Mouse (Mus musculus) gastrocnemius, adult 2 months (tissue): ENCODE measurements around the gene Ctnna2. TPM values are rescaled to one million over a fixed set of nuclear protein-coding genes. Genes with fewer than 3 reads are reported as not detected.

Source experiments
- DNase-seq: peaks from one replicate; pipeline ENCODE4 v3.0.0; 2022
- H3K27ac ChIP-seq: fragments of 200-600 bp; 2 replicates; pipeline ENCODE4 v1.8.1; 2022; ENCODE audit warnings: mild to moderate bottlenecking
- H3K4me3 ChIP-seq: fragments of 200-600 bp; 2 replicates; pipeline ENCODE4 v1.8.1; 2022; ENCODE audit warnings: mild to moderate bottlenecking, moderate library complexity
- CTCF ChIP-seq: fragments of 200-600 bp; IDR thresholded peaks from 2 replicates; pipeline ENCODE4 v1.8.1; 2022; ENCODE audit warnings: antibody characterized with exemption, mild to moderate bottlenecking, moderate library complexity
- intact Hi-C: fragments of 180-260 bp; cut with DNase I; formaldehyde crosslinking; loops from one replicate; pipeline ENCODE4 v1.15.1; 2025
- total RNA-seq, 2 experiments: library from RNA; stranded (reverse); gene quantifications; 2 replicates each; pipeline ENCODE4 v1.2.3; 2021

Gene Ctnna2
- total RNA-seq, 2 experiments from 2014 or later, result not detected

DNA sequence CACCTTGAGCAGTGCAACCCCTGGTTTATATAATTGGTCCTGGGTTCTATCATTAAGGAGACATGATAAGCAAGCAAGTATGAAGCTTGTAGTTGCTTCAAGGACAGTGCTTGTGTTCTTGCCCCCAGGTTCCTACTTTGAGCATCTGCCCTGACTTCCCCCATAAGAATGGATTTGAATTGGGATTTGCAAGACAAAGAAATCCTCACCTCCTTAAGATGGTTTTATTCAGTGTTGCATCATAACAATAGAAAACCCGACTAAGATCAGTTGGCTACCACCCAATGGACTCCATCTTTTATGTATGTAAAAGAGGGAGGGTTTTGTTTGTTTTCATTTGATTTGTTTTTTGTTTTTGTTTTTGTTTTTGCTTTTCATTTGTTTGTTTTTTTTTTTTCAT lies 1005.2 kb downstream of the Ctnna2 start:
- no peak for DNase-seq
- TF ChIP-seq CTCF, result no peak
- no peak overlapping the region for H3K27ac ChIP-seq
- H3K4me3 ChIP-seq, result no peak overlapping the region
- intact Hi-C loops, result no loop called here

DNA sequence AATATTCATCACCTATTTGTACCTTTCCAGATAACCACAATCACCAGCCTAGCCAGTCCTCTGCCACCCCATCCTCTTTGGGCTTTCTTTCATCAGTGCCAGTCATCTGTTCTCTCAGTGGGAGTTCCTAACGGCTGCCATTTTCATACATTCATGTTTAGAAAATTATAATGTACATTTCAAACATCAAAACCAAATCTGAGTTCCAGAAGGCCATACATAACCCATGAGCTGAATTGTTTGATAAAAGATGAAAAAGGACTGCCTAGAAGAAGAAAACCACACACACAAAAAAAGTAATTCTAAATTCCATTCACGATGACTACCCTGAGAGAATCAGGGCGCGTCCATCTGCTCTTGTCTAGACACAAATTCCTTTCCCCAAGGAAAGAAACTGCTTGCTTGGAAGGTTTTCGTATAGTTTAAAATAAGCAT lies 1014.5 kb downstream of the Ctnna2 start:
- intact Hi-C loops, result no loop called here
- no peak for TF ChIP-seq CTCF
- no peak for DNase-seq
- Histone ChIP-seq H3K27ac (no peak overlapping the region), H3K4me3 (no peak overlapping the region)

DNA sequence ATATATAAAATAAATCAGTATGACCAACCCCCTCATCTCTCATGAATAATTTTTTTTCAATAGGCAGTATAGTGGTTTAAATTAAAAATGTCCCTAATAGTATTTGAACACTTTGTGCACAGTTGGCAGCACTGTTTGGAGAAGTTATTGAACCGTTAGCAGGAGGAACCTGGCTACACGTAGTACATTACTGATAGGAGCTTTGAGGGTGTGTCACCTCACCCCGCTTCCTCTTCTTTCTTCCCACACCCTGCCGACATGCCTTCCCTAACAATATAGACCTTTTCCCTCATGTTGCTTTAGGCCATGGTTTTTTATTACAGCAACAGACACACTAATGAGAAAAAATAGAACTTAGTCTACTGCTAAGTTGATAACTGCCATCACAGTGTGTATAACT lies 1071.4 kb downstream of the Ctnna2 start:
- Histone ChIP-seq H3K4me3 (no peak overlapping the region), H3K27ac (no peak overlapping the region)
- TF ChIP-seq CTCF, result no peak
- DNase-seq, result no peak
- intact Hi-C loops, result no loop called here

DNA sequence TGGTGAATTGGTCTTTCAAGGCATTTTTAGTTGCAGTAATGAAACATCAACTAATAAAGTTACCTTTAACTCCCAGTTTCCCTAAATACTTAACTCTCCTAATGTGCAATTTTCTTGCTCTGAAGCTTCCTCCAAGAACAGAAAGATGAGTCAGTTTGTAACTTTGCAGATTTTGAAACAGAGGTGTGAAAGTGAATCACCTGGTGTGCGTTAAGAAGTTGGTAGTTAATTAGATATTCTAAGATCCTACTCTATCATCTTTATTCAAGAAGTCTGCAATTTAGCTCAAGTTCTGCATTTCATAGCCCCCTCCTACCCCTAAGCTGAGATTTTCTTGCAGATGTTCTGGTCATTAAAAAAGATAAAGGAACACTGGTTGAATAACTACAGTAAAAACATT lies 1082.3 kb downstream of the Ctnna2 start:
- Histone ChIP-seq H3K4me3 (no peak overlapping the region), H3K27ac (no peak overlapping the region)
- DNase-seq, result no peak
- intact Hi-C loops, result no loop called here
- no peak for TF ChIP-seq CTCF
